Mouse (Mus musculus) spleen, adult 2 months (tissue): ENCODE data around the gene Rec8.

Experiments used
- CTCF ChIP-seq: fragments of 200-500 bp; IDR thresholded peaks from 2 replicates; pipeline ENCODE4 v1.5.1; 2011; ENCODE audit warnings: mild to moderate bottlenecking, inconsistent platforms; ENCODE audit not compliant: insufficient read depth, insufficient read length, insufficient replicate concordance; ENCODE audit errors: extremely low read depth
- POLR2A ChIP-seq: fragments of 200-500 bp; IDR thresholded peaks from 2 replicates; pipeline ENCODE4 v1.6.1; 2011; ENCODE audit warnings: low read depth, low read length, inconsistent platforms

- TF ChIP-seq CTCF (no peak), POLR2A (no peak)
Measured at GRCm38 (mm10) chr14:55613346-55613745, 4.5 kb upstream of the Rec8 start.
